Mouse (Mus musculus) forebrain, embryonic 12.5 days (tissue): ENCODE measurements around the gene R3hdml. TPM values are rescaled to one million over a fixed set of nuclear protein-coding genes. Genes with fewer than 3 reads are reported as not detected.

ENCODE experiments used
- ATAC-seq: fragments of 200-750 bp; cut with Nextera tagmentation; 2 replicates; pipeline ENCODE4 v1.8.0; 2017; ENCODE audit warnings: moderate TSS enrichment; ENCODE audit not compliant: low FRiP score
- H3K27ac ChIP-seq: fragments of 300-500 bp; sonication (generic); 2 replicates; pipeline ENCODE4 v1.5.1; 2016; ENCODE audit warnings: mild to moderate bottlenecking
- H3K27me3 ChIP-seq: fragments of 300-500 bp; sonication (generic); 2 replicates; pipeline ENCODE4 v1.6.1; 2016; ENCODE audit warnings: mild to moderate bottlenecking
- H3K36me3 ChIP-seq: fragments of 300-500 bp; sonication (generic); replicated peaks from 2 replicates; pipeline ENCODE4 v1.6.1; 2016; ENCODE audit warnings: mild to moderate bottlenecking
- H3K4me1 ChIP-seq: fragments of 300-500 bp; sonication (generic); 2 replicates; pipeline ENCODE4 v1.6.1; 2016
- H3K4me2 ChIP-seq: fragments of 300-500 bp; sonication (generic); 2 replicates; pipeline ENCODE4 v1.6.1; 2016; ENCODE audit warnings: mild to moderate bottlenecking, moderate library complexity
- H3K4me3 ChIP-seq: fragments of 300-500 bp; sonication (generic); replicated peaks from 2 replicates; pipeline ENCODE4 v1.5.1; 2016; ENCODE audit warnings: mild to moderate bottlenecking
- H3K9ac ChIP-seq: fragments of 300-500 bp; sonication (generic); 2 replicates; pipeline ENCODE4 v1.6.1; 2016; ENCODE audit warnings: mild to moderate bottlenecking
- H3K9me3 ChIP-seq: fragments of 300-500 bp; sonication (generic); 2 replicates; pipeline ENCODE4 v1.6.1; 2016
- WGBS: fragments of 180-500 bp; shearing (Covaris S2); methylation state at CpG from one replicate; pipeline ENCODE4 v1.1.7; 2016; 5-methylcytosine and 5-hydroxymethylcytosine counted together
- polyA plus RNA-seq: library from polyadenylated mRNA; unstranded; fragments of >200 nt; fragmentation: Nextera tagmentation; extraction: Ambion mirVana; gene quantifications from 2 replicates; pipeline ENCODE4 v1.2.1, GENCODE M21; 2016

R3hdml gene
- polyA plus RNA-seq, 1 experiment from 2014 or later, result not detected

GRCm38 (mm10) chr2:163546623-163547318, 54.7 kb downstream of the R3hdml start:
- H3K27me3 ChIP-seq, result no peaks in the 10 kb centered on the region; the same call in 1 of the 2 replicates
- no peak for ATAC-seq
- H3K9ac ChIP-seq, result no peak overlapping the region
- 82% methylated on average over 14 of the region's 14 CpGs for WGBS
- H3K9me3 ChIP-seq, result no peaks in the 10 kb centered on the region
- H3K4me2 ChIP-seq, result no peak overlapping the region
- H3K36me3 ChIP-seq, result no peaks in the 10 kb centered on the region
- no peak overlapping the region for H3K4me3 ChIP-seq
- H3K4me1 ChIP-seq, result no peaks in the 10 kb centered on the region
- no peak overlapping the region for H3K27ac ChIP-seq

- Histone ChIP-seq H3K27ac (no peak overlapping the region), H3K4me3 (no peak overlapping the region), H3K9ac (no peak overlapping the region), H3K4me2 (no peak overlapping the region), H3K36me3 (no peaks in the 10 kb centered on the region), H3K9me3 (no peaks in the 10 kb centered on the region), H3K27me3 (peaks cover 3% of the 10 kb centered on the region; the same call in 1 of the 2 replicates), H3K4me1 (no peaks in the 10 kb centered on the region)
- WGBS, result 77% methylated on average over 6 of the region's 6 CpGs
- no peak for ATAC-seq
Observed at GRCm38 (mm10) chr2:163548822-163549221, 56.7 kb downstream of the R3hdml start.

- Histone ChIP-seq H3K4me3 (no peak overlapping the region), H3K9me3 (no peaks in the 10 kb centered on the region), H3K27ac (no peak overlapping the region), H3K4me1 (no peaks in the 10 kb centered on the region), H3K36me3 (no peaks in the 10 kb centered on the region), H3K27me3 (peaks cover 3% of the 10 kb centered on the region; the same call in 1 of the 2 replicates), H3K4me2 (no peak overlapping the region), H3K9ac (no peak overlapping the region)
- 54% methylated on average over 6 of the region's 6 CpGs for WGBS
- ATAC-seq, result no peak
Observed at GRCm38 (mm10) chr2:163549786-163550185, 57.7 kb downstream of the R3hdml start.

Other genes starting within 250 kb of the R3hdml start
- 0.18 and 0.24 TPM in 2 replicates for gene Jph2, start 94.3 kb upstream of the R3hdml start, polyA plus RNA-seq
- gene Oser1, start 67.6 kb upstream of the R3hdml start, polyA plus RNA-seq, result 74.5 and 77.0 TPM in 2 replicates
- gene Gdap1l1, start 53.8 kb upstream of the R3hdml start, polyA plus RNA-seq, result 54.7 and 56.5 TPM in 2 replicates
- gene Fitm2, start 19.7 kb upstream of the R3hdml start, polyA plus RNA-seq, result 11.5 and 11.7 TPM in 2 replicates
- not detected in 2 replicates for gene Hnf4a, start 14.5 kb downstream of the R3hdml start, polyA plus RNA-seq
- gene Ttpal, start 110.0 kb downstream of the R3hdml start, polyA plus RNA-seq, result 49.4 and 49.8 TPM in 2 replicates
- 32.1 and 36.1 TPM in 2 replicates for gene Serinc3, start 152.8 kb downstream of the R3hdml start, polyA plus RNA-seq
- 156 and 158 TPM in 2 replicates for gene Pkig, start 166.1 kb downstream of the R3hdml start, polyA plus RNA-seq